Mouse (Mus musculus) forebrain, embryonic 10.5 days (tissue): ENCODE data around the gene Ccna1. TPM values are rescaled to one million over a fixed set of nuclear protein-coding genes. Genes with fewer than 3 reads are reported as not detected.

ENCODE experiments used
- DNase-seq: peaks from one replicate; pipeline ENCODE4 v3.0.0-alpha.2; 2017; ENCODE audit warnings: low spot score; ENCODE audit errors: extremely low spot score
- H3K27ac ChIP-seq: fragments of 300-500 bp; sonication (generic); 2 replicates; pipeline ENCODE4 v1.5.1; 2016; ENCODE audit warnings: mild to moderate bottlenecking
- H3K27me3 ChIP-seq: fragments of 300-500 bp; sonication (generic); 2 replicates; pipeline ENCODE4 v1.6.1; 2016; ENCODE audit warnings: mild to moderate bottlenecking; ENCODE audit not compliant: poor library complexity, severe bottlenecking
- H3K36me3 ChIP-seq: fragments of 300-500 bp; sonication (generic); replicated peaks from 2 replicates; pipeline ENCODE4 v1.6.1; 2016; ENCODE audit warnings: mild to moderate bottlenecking, moderate library complexity
- H3K4me1 ChIP-seq: fragments of 300-500 bp; sonication (generic); 2 replicates; pipeline ENCODE4 v1.6.1; 2016
- H3K4me3 ChIP-seq: fragments of 300-500 bp; sonication (generic); 2 replicates; pipeline ENCODE4 v1.5.1; 2016; ENCODE audit warnings: mild to moderate bottlenecking, moderate library complexity
- H3K9me3 ChIP-seq: fragments of 300-500 bp; sonication (generic); 2 replicates; pipeline ENCODE4 v1.6.1; 2016; ENCODE audit warnings: mild to moderate bottlenecking, moderate library complexity
- WGBS: fragments of 180-500 bp; shearing (Covaris S2); methylation state at CpG from one replicate; pipeline ENCODE4 v1.1.7; 2016; 5-methylcytosine and 5-hydroxymethylcytosine counted together
- polyA plus RNA-seq: library from polyadenylated mRNA; unstranded; fragments of >200 nt; fragmentation: Nextera tagmentation; extraction: Ambion mirVana; gene quantifications from 2 replicates; pipeline ENCODE4 v1.2.1, GENCODE M21; 2016

The Ccna1 gene
- polyA plus RNA-seq, 1 experiment from 2014 or later = 3.1 TPM

DNA sequence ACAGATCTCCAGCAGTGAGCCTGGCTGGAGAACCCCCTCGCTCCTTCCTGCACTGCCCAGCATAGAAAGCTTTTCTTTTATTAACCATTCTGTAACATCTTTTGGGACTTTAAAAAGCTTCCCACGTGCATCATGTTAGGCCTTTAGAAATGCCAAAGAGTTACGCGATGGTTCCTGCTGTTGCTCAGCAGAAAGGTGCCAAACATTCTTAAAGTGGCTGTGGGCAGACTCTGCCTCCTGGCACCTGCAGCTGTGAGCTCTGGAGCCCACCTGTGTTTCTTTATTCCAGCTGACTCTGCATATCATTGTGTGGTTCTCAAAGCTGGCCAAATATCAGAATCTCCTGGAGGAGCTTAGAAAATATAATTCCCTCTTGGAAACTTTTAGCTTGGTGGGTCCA, 51.3 kb downstream of the Ccna1 start:
- Histone ChIP-seq H3K9me3 (no peaks in the 10 kb centered on the region), H3K27me3 (no peaks in the 10 kb centered on the region; the same call in 1 of the 2 replicates), H3K4me1 (peaks cover 3% of the 10 kb centered on the region; the same call in 1 of the 2 replicates), H3K27ac (no peak overlapping the region), H3K4me3 (no peak overlapping the region), H3K36me3 (no peaks in the 10 kb centered on the region)
- DNase-seq = no peak
- WGBS = 73% methylated on average over 4 of the region's 4 CpGs

DNA sequence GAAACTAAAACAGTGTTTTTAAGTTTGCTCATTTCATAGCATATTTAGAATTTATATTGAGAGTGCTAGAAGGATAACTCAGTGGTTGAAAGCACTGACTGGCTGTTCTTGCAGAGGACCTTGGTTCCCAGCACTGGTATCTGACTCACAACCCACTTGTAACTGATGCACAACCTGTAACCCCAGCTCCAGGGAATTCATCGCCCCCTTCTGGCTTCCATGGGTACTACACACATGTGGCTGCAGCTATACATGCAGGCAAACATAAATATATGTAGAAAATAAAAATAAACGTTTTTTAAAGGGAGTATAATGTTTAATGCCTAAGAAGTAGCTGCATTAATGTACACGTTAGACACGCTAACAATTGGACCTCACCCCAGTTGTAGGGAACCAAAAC, 53.6 kb downstream of the Ccna1 start:
- Histone ChIP-seq H3K4me3 (no peak overlapping the region), H3K9me3 (no peaks in the 10 kb centered on the region), H3K27me3 (no peaks in the 10 kb centered on the region; the same call in none of the 2 replicates), H3K27ac (no peak overlapping the region), H3K4me1 (0 out of 2 replicates have a peak, but pooled peaks cover 2% of the 10 kb centered on the region), H3K36me3 (no peaks in the 10 kb centered on the region)
- no peak for DNase-seq
- 71% methylated on average over 4 of the region's 4 CpGs for WGBS

Other genes with a start within 250 kb of the Ccna1 start
- 35.9 and 38.9 TPM in 2 replicates for gene Rfxap, start 247.7 kb downstream of the Ccna1 start, polyA plus RNA-seq
- gene Sertm1, start 139.6 kb downstream of the Ccna1 start, polyA plus RNA-seq = 0.14 and 0.16 TPM in 2 replicates
- 56.6 and 58.5 TPM in 2 replicates for gene Spg20, start 56.6 kb upstream of the Ccna1 start, polyA plus RNA-seq
- gene Ccdc169, start 81.8 kb upstream of the Ccna1 start, polyA plus RNA-seq = 0.06 TPM in 1 of 2 replicates, not detected in the other
- gene Sohlh2, start 126.5 kb upstream of the Ccna1 start, polyA plus RNA-seq = not detected in 2 replicates
- gene Dclk1, start 186.9 kb upstream of the Ccna1 start, polyA plus RNA-seq = 40.3 and 47.6 TPM in 2 replicates